Mouse (Mus musculus) spleen, adult 2 months (tissue): Measurements from ENCODE around the gene Il10.

Experiments used
- CTCF ChIP-seq: fragments of 200-500 bp; IDR thresholded peaks from 2 replicates; pipeline ENCODE4 v1.5.1; 2011; ENCODE audit warnings: mild to moderate bottlenecking, inconsistent platforms; ENCODE audit not compliant: insufficient read depth, insufficient read length, insufficient replicate concordance; ENCODE audit errors: extremely low read depth
- POLR2A ChIP-seq: fragments of 200-500 bp; IDR thresholded peaks from 2 replicates; pipeline ENCODE4 v1.6.1; 2011; ENCODE audit warnings: low read depth, low read length, inconsistent platforms

DNA sequence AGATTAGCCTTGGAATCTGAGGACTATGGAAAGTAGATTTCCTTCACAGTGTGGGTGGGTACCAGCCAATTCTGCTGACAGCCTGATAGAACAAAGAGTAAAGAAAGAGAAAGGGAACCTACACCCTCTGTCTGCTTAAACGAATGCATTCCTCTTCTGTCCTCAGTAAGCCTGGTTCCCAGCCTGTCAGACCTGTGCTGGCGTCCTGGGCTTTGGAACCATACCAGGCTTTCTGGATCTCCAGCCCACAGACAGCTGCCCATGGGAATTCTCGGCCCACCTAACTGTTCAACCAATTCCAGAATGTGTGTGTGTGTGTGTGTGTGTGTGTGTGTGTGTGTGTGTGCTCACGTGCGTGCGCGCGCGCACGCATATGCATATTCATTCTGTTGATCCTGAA, 21.3 kb upstream of the Il10 start:
- no peak for TF ChIP-seq CTCF
- TF ChIP-seq POLR2A: no peak
